Mouse (Mus musculus) heart, embryonic 11.5 days (tissue): ENCODE data around the gene Usp49. TPM values are rescaled to one million over a fixed set of nuclear protein-coding genes. Genes with fewer than 3 reads are reported as not detected.

Source experiments
- ATAC-seq: fragments of 200-750 bp; cut with Nextera tagmentation; replicated peaks from 2 replicates; pipeline ENCODE4 v1.8.0; 2017; ENCODE audit warnings: moderate library complexity; ENCODE audit not compliant: insufficient number of reproducible peaks, low FRiP score, low TSS enrichment
- H3K27ac ChIP-seq: fragments of 300-500 bp; sonication (generic); 2 replicates; pipeline ENCODE4 v1.5.1; 2014; ENCODE audit warnings: mild to moderate bottlenecking, low read depth, low read length
- H3K27me3 ChIP-seq: fragments of 300-500 bp; sonication (generic); 2 replicates; pipeline ENCODE4 v1.6.1; 2014; ENCODE audit warnings: mild to moderate bottlenecking, low read length, mixed read lengths; ENCODE audit not compliant: control insufficient read depth, insufficient read depth
- H3K36me3 ChIP-seq: fragments of 300-500 bp; sonication (generic); 2 replicates; pipeline ENCODE4 v1.6.1; 2014; ENCODE audit warnings: mild to moderate bottlenecking, low read length, moderate library complexity, mixed read lengths; ENCODE audit not compliant: control insufficient read depth, insufficient read depth
- H3K4me1 ChIP-seq: fragments of 300-500 bp; sonication (generic); 2 replicates; pipeline ENCODE4 v1.6.1; 2014; ENCODE audit warnings: low read length; ENCODE audit not compliant: control insufficient read depth, insufficient read depth
- H3K4me2 ChIP-seq: fragments of 300-500 bp; sonication (generic); 2 replicates; pipeline ENCODE4 v1.6.1; 2014; ENCODE audit warnings: mild to moderate bottlenecking, moderate library complexity
- H3K4me3 ChIP-seq: fragments of 300-500 bp; sonication (generic); 2 replicates; pipeline ENCODE4 v1.5.1; 2014; ENCODE audit warnings: low read depth, low read length
- H3K9ac ChIP-seq: fragments of 300-500 bp; sonication (generic); 2 replicates; pipeline ENCODE4 v1.6.1; 2014; ENCODE audit warnings: mild to moderate bottlenecking, low read depth, low read length, moderate library complexity
- H3K9me3 ChIP-seq: fragments of 300-500 bp; sonication (generic); replicated peaks from 2 replicates; pipeline ENCODE4 v1.6.1; 2016; ENCODE audit warnings: low read length; ENCODE audit not compliant: control insufficient read depth
- WGBS: fragments of 180-500 bp; shearing (Covaris S2); extraction: QIAGEN DNeasy Blood & Tissue Kit; methylation state at CpG from one replicate; pipeline ENCODE4 v1.1.7; 2014; ENCODE audit not compliant: insufficient replicate concordance; 5-methylcytosine and 5-hydroxymethylcytosine counted together
- polyA plus RNA-seq: library from polyadenylated mRNA; unstranded; fragments of >200 nt; fragmentation: Nextera tagmentation; extraction: Ambion mirVana; gene quantifications from 2 replicates; pipeline ENCODE4 v1.2.1, GENCODE M21; 2014

The Usp49 gene
- polyA plus RNA-seq, 1 experiment from 2014 or later = 3.7 TPM

GRCm38 (mm10) chr17:47600601-47601388 lies 29.7 kb upstream of the Usp49 start:
- peak overlapping the region; percentile 60; the same call in 1 of the 2 replicates for H3K27ac ChIP-seq
- WGBS = 86% methylated on average over 13 of the region's 13 CpGs
- H3K9me3 ChIP-seq = no peaks in the 10 kb centered on the region
- H3K27me3 ChIP-seq = no peaks in the 10 kb centered on the region
- H3K4me1 ChIP-seq = peaks cover 28% of the 10 kb centered on the region
- H3K4me3 ChIP-seq = no peak overlapping the region
- H3K9ac ChIP-seq = no peak overlapping the region
- no peak for ATAC-seq
- H3K36me3 ChIP-seq = peaks cover 37% of the 10 kb centered on the region
- no peak overlapping the region for H3K4me2 ChIP-seq

GRCm38 (mm10) chr17:47601389-47601755 lies 29.1 kb upstream of the Usp49 start:
- peaks cover 38% of the 10 kb centered on the region for H3K36me3 ChIP-seq
- no peaks in the 10 kb centered on the region for H3K9me3 ChIP-seq
- H3K4me2 ChIP-seq = no peak overlapping the region
- peaks cover 24% of the 10 kb centered on the region for H3K4me1 ChIP-seq
- ATAC-seq = no peak
- no peak overlapping the region for H3K27ac ChIP-seq
- H3K4me3 ChIP-seq = no peak overlapping the region
- WGBS = 84% methylated on average over 10 of the region's 10 CpGs
- no peak overlapping the region for H3K9ac ChIP-seq
- no peaks in the 10 kb centered on the region for H3K27me3 ChIP-seq

GRCm38 (mm10) chr17:47602289-47602688 lies 28.2 kb upstream of the Usp49 start:
- H3K4me1 ChIP-seq = peaks cover 15% of the 10 kb centered on the region
- no peak overlapping the region for H3K27ac ChIP-seq
- H3K4me3 ChIP-seq = no peak overlapping the region
- WGBS = 91% methylated on average over 11 of the region's 11 CpGs
- H3K27me3 ChIP-seq = no peaks in the 10 kb centered on the region
- no peaks in the 10 kb centered on the region for H3K9me3 ChIP-seq
- no peak overlapping the region for H3K9ac ChIP-seq
- no peak for ATAC-seq
- H3K36me3 ChIP-seq = peaks cover 36% of the 10 kb centered on the region
- H3K4me2 ChIP-seq = no peak overlapping the region

- H3K4me3 ChIP-seq = no peak overlapping the region
- peaks cover 33% of the 10 kb centered on the region for H3K36me3 ChIP-seq
- no peak overlapping the region for H3K4me2 ChIP-seq
Observed at GRCm38 (mm10) chr17:47606220-47606619, 24.3 kb upstream of the Usp49 start.

GRCm38 (mm10) chr17:47609182-47609581 lies 21.3 kb upstream of the Usp49 start:
- H3K36me3 ChIP-seq = peaks cover 13% of the 10 kb centered on the region
- H3K4me2 ChIP-seq = no peak overlapping the region; the same call in 1 of the 2 replicates
- 91% methylated on average over 4 of the region's 4 CpGs for WGBS

More at GRCm38 (mm10) chr17:47606220-47606619, 24.3 kb upstream of the Usp49 start:
- ATAC-seq = no peak
- H3K9me3 ChIP-seq = no peaks in the 10 kb centered on the region
- no peak overlapping the region for H3K27ac ChIP-seq
- H3K4me1 ChIP-seq = peaks cover 7% of the 10 kb centered on the region
- H3K27me3 ChIP-seq = no peaks in the 10 kb centered on the region
- WGBS = 74% methylated on average over 5 of the region's 5 CpGs
- H3K9ac ChIP-seq = no peak overlapping the region

GRCm38 (mm10) chr17:47610849-47611660 lies 19.4 kb upstream of the Usp49 start, which contains the start of the genes Bysl, Med20 and Gm20517:
Gene Bysl (minus strand): TSS chr17:47611492.
Gene Med20 (plus strand): TSS chr17:47611582.
Gene Gm20517 (plus strand): TSS chr17:47611589.
- peak; percentile 91 for ATAC-seq
- Histone ChIP-seq H3K9me3 (no peaks in the 10 kb centered on the region), H3K36me3 (peaks cover 11% of the 10 kb centered on the region), H3K27me3 (no peaks in the 10 kb centered on the region), H3K4me2 (peak within 1 kb of the TSS; percentile 95), H3K4me1 (peaks cover 17% of the 10 kb centered on the region), H3K27ac (peak within 1 kb of the TSS; percentile 87), H3K9ac (peak within 1 kb of the TSS; percentile 92), H3K4me3 (peak within 1 kb of the TSS; percentile 92)
- under 1% methylated on average over 59 of the region's 59 CpGs for WGBS

More at GRCm38 (mm10) chr17:47609182-47609581, 21.3 kb upstream of the Usp49 start:
- Histone ChIP-seq H3K4me1 (peaks cover 17% of the 10 kb centered on the region), H3K27me3 (no peaks in the 10 kb centered on the region), H3K27ac (no peak overlapping the region), H3K9me3 (no peaks in the 10 kb centered on the region), H3K4me3 (no peak overlapping the region), H3K9ac (no peak overlapping the region)
- no peak for ATAC-seq

GRCm38 (mm10) chr17:47611661-47611982 lies 18.9 kb upstream of the Usp49 start:
- Histone ChIP-seq H3K9me3 (no peaks in the 10 kb centered on the region), H3K4me1 (peaks cover 17% of the 10 kb centered on the region), H3K9ac (peak overlapping the region; percentile 92), H3K27ac (peak overlapping the region; percentile 87; the same call in 1 of the 2 replicates), H3K36me3 (peaks cover 12% of the 10 kb centered on the region), H3K4me3 (peak overlapping the region; percentile 92), H3K27me3 (no peaks in the 10 kb centered on the region), H3K4me2 (peak overlapping the region; percentile 95)
- ATAC-seq = no peak
- WGBS = under 1% methylated on average over 13 of the region's 13 CpGs

- Histone ChIP-seq H3K27me3 (no peaks in the 10 kb centered on the region), H3K4me1 (peaks cover 17% of the 10 kb centered on the region), H3K36me3 (peaks cover 10% of the 10 kb centered on the region), H3K4me2 (no peak overlapping the region), H3K9me3 (no peaks in the 10 kb centered on the region), H3K9ac (no peak overlapping the region), H3K27ac (no peak overlapping the region), H3K4me3 (no peak overlapping the region)
- 86% methylated on average over 1 of the region's 1 CpGs for WGBS
- no peak for ATAC-seq
Observed at GRCm38 (mm10) chr17:47614018-47614417, 16.5 kb upstream of the Usp49 start.
